Mouse (Mus musculus): ENCODE results near the gene Por. TPM values are rescaled to one million over a fixed set of nuclear protein-coding genes. Genes with fewer than 3 reads are reported as not detected.

Por gene
- total and polyA plus RNA-seq, 3 experiments: 40.3 to 64.4 TPM; not detected in 1

DNA sequence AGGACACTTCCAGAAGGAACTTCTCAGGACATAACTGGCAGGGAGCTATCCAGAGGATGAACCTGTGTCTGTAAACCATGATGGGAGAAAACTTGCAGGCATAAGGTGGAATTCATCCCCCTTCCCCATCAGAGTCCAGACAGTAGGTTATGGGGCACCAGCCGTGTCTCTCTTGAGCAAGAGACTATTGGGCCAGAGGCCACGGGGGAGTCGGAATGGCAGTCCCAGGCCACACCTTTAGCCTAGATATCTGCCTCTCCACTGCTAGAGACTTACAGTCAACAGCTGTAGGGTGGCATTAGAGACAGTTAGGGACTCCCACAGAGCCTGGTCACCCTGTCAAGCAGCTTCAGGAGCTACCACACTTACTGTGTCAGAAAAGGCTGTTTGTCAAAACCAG is 92.0 kb downstream of the Por start:
- Histone ChIP-seq H3K36me3 (ENCODE audit: control insufficient read depth in 1 of 2, insufficient read depth in 2 of 2, low read length in 2 of 2) (no peaks in the 10 kb centered on the region), H3K9ac (ENCODE audit: control insufficient read depth, low read depth, low read length, poor library complexity, severe bottlenecking) (no peak overlapping the region), H3K9me3 (replicated peaks; ENCODE audit: insufficient read depth, low read length) (no peaks in the 10 kb centered on the region), H3K27ac (ENCODE audit: control insufficient read depth, low read depth, low read length) (no peak overlapping the region), H3K4me1 (ENCODE audit: control insufficient read depth in 1 of 2, insufficient read depth in 2 of 2, low read length in 2 of 2) (no peaks in the 10 kb centered on the region), H3K79me2 (ENCODE audit: control insufficient read depth, insufficient read depth, low read length, poor library complexity) (no peaks in the 10 kb centered on the region), H3K4me3 (ENCODE audit: control insufficient read depth in 1 of 2, insufficient read depth in 1 of 2, low read depth in 2 of 2, low read length in 2 of 2) (no peak overlapping the region), H3K27me3 (ENCODE audit: control insufficient read depth in 1 of 2, insufficient read depth in 2 of 2, low read length in 2 of 2) (no peaks in the 10 kb centered on the region; a peak in 1 of 4 replicates)
- no peak for TF ChIP-seq ZNF384 (IDR thresholded peaks at IDR 0.05; ENCODE audit: low read depth, low read length)
- TF ChIP-seq ZMIZ1 (IDR thresholded peaks at IDR 0.05; ENCODE audit: low read depth, low read length): no peak
- TF ChIP-seq TBP (IDR thresholded peaks at IDR 0.05; ENCODE audit: low read depth, low read length): no peak
- TF ChIP-seq POLR2AphosphoS5 (IDR thresholded peaks at IDR 0.05; ENCODE audit: borderline replicate concordance, low read depth, low read length): no peak
- no peak for TF ChIP-seq ZC3H11A (IDR thresholded peaks at IDR 0.05; ENCODE audit: low read depth, low read length)
- no peak for TF ChIP-seq ZKSCAN1 (IDR thresholded peaks at IDR 0.05; ENCODE audit: low read depth, low read length)
- no peak for TF ChIP-seq POLR2A (IDR thresholded peaks at IDR 0.05; ENCODE audit: control insufficient read depth in 1 of 2, insufficient read depth in 1 of 2, low read depth in 1 of 2, low read length in 2 of 2, poor library complexity in 1 of 2)
- no peak for TF ChIP-seq HCFC1 (IDR thresholded peaks at IDR 0.05; ENCODE audit: low read depth, low read length)
- TF ChIP-seq SIN3A (IDR thresholded peaks at IDR 0.05; ENCODE audit: low read length): no peak
- no peak for TF ChIP-seq UBTF (IDR thresholded peaks at IDR 0.05; ENCODE audit: borderline replicate concordance, insufficient read depth, low read depth, low read length)
- no peak for TF ChIP-seq MYB (IDR thresholded peaks at IDR 0.05; ENCODE audit: low read depth, low read length)
- TF ChIP-seq SMC3 (IDR thresholded peaks at IDR 0.05; ENCODE audit: low read depth, low read length): no peak
- no peak for TF ChIP-seq NELFE (IDR thresholded peaks at IDR 0.05; ENCODE audit: low read depth, low read length)
- no peak for TF ChIP-seq RCOR1 (IDR thresholded peaks at IDR 0.05; ENCODE audit: low read depth, low read length)
- no peak for TF ChIP-seq GATA1 (IDR thresholded peaks at IDR 0.05; ENCODE audit: low read depth, low read length)
- no peak for TF ChIP-seq ELF1 (IDR thresholded peaks at IDR 0.05; ENCODE audit: low read depth, low read length)
- no peak for TF ChIP-seq ETS1 (IDR thresholded peaks at IDR 0.05; ENCODE audit: low read depth, low read length)
- DNase-seq (ENCODE audit: low read depth, low spot score): no peak

DNA sequence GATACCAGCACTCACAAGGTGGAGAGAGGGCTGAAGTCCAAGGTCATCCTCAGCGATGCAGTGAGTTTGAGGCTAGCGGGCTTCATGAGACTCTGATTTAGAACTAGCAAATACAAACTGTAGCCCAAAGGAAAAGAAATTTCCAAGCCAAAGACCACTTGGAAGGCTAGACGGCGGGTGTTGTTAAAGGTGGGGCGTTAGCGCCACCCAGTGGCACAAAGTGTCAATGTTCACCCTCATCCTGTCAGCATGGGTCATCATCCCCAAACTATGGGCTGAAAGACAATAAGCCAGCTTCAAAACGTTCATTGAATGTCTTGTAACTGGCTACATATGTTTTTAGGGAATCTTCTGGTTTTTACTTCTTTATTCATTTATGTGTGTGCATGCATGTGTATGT is 93.7 kb downstream of the Por start:
- Histone ChIP-seq H3K4me3 (ENCODE audit: control insufficient read depth in 1 of 2, insufficient read depth in 1 of 2, low read depth in 2 of 2, low read length in 2 of 2) (no peak overlapping the region), H3K36me3 (ENCODE audit: control insufficient read depth in 1 of 2, insufficient read depth in 2 of 2, low read length in 2 of 2) (no peaks in the 10 kb centered on the region), H3K9ac (ENCODE audit: control insufficient read depth, low read depth, low read length, poor library complexity, severe bottlenecking) (no peak overlapping the region), H3K27me3 (ENCODE audit: control insufficient read depth in 1 of 2, insufficient read depth in 2 of 2, low read length in 2 of 2) (no peaks in the 10 kb centered on the region; a peak in 1 of 4 replicates), H3K9me3 (replicated peaks; ENCODE audit: insufficient read depth, low read length) (no peaks in the 10 kb centered on the region), H3K27ac (ENCODE audit: control insufficient read depth, low read depth, low read length) (no peak overlapping the region), H3K79me2 (ENCODE audit: control insufficient read depth, insufficient read depth, low read length, poor library complexity) (no peaks in the 10 kb centered on the region), H3K4me1 (ENCODE audit: control insufficient read depth in 1 of 2, insufficient read depth in 2 of 2, low read length in 2 of 2) (no peaks in the 10 kb centered on the region)
- peak; percentile 75 for DNase-seq (ENCODE audit: low read depth, low spot score)
- TF ChIP-seq SMC3 (IDR thresholded peaks at IDR 0.05; ENCODE audit: low read depth, low read length) (peak; percentile 99), E2F4 (IDR thresholded peaks at IDR 0.05; ENCODE audit: borderline replicate concordance, low read depth, low read length) (no peak), POLR2AphosphoS5 (IDR thresholded peaks at IDR 0.05; ENCODE audit: borderline replicate concordance, low read depth, low read length) (no peak), ELF1 (IDR thresholded peaks at IDR 0.05; ENCODE audit: low read depth, low read length) (no peak), RAD21 (IDR thresholded peaks at IDR 0.05; ENCODE audit: low read depth, low read length) (peak; percentile 99), BHLHE40 (IDR thresholded peaks at IDR 0.05; ENCODE audit: borderline replicate concordance, low read depth, low read length) (no peak), MAZ (IDR thresholded peaks at IDR 0.05; ENCODE audit: low read depth, low read length) (no peak), ZNF384 (IDR thresholded peaks at IDR 0.05; ENCODE audit: low read depth, low read length) (no peak), KAT2A (conservative IDR thresholded peaks at IDR 0.05; ENCODE audit: low read depth, low read length) (no peak), MEF2A (IDR thresholded peaks at IDR 0.05; ENCODE audit: extremely low read depth, insufficient replicate concordance, low read depth, low read length, poor library complexity, severe bottlenecking) (no peak), GATA1 (IDR thresholded peaks at IDR 0.05; ENCODE audit: low read depth, low read length) (no peak), SIN3A (IDR thresholded peaks at IDR 0.05; ENCODE audit: low read length) (no peak; the same call in 1 of the 2 replicates), JUND (IDR thresholded peaks at IDR 0.05; ENCODE audit: low read depth, low read length) (no peak), POLR2A (IDR thresholded peaks at IDR 0.05; ENCODE audit: control insufficient read depth in 1 of 2, insufficient read depth in 1 of 2, low read depth in 1 of 2, low read length in 2 of 2, poor library complexity in 1 of 2) (no peak), UBTF (IDR thresholded peaks at IDR 0.05; ENCODE audit: borderline replicate concordance, insufficient read depth, low read depth, low read length) (no peak), CHD2 (IDR thresholded peaks at IDR 0.05; ENCODE audit: low read length) (no peak), ZMIZ1 (IDR thresholded peaks at IDR 0.05; ENCODE audit: low read depth, low read length) (no peak), HCFC1 (IDR thresholded peaks at IDR 0.05; ENCODE audit: low read depth, low read length) (no peak), MYC (IDR thresholded peaks at IDR 0.05; ENCODE audit: low read depth, low read length) (no peak), TAL1 (IDR thresholded peaks at IDR 0.05; ENCODE audit: low read length) (no peak), TBP (IDR thresholded peaks at IDR 0.05; ENCODE audit: low read depth, low read length) (no peak), USF1 (IDR thresholded peaks at IDR 0.05; ENCODE audit: low read depth, low read length) (no peak), CTCF (IDR thresholded peaks at IDR 0.05 in 2 of 3, conservative IDR thresholded peaks at IDR 0.05 in 1 of 3; ENCODE audit: control insufficient read depth in 1 of 3, insufficient read depth in 1 of 3, low read depth in 2 of 3, low read length in 3 of 3, poor library complexity in 1 of 3, severe bottlenecking in 1 of 3) (peak; percentile 77 to 100 (median 95)), MXI1 (IDR thresholded peaks at IDR 0.05; ENCODE audit: low read depth, low read length) (no peak), ZC3H11A (IDR thresholded peaks at IDR 0.05; ENCODE audit: low read depth, low read length) (peak; percentile 97)
